Mouse (Mus musculus) stomach, embryonic 15.5 days (tissue): ENCODE data around the gene Ubap2l. TPM values are rescaled to one million over a fixed set of nuclear protein-coding genes. Genes with fewer than 3 reads are reported as not detected.

Experiments
- ATAC-seq: fragments of 200-750 bp; cut with Nextera tagmentation; 2 replicates; pipeline ENCODE4 v1.8.0; 2017; ENCODE audit warnings: low read depth, moderate number of reproducible peaks, moderate TSS enrichment; ENCODE audit not compliant: insufficient read depth, low FRiP score
- H3K27ac ChIP-seq: fragments of 300-500 bp; sonication (generic); 2 replicates; pipeline ENCODE4 v1.5.1; 2015; ENCODE audit warnings: mild to moderate bottlenecking, inconsistent platforms
- H3K27me3 ChIP-seq: fragments of 300-500 bp; sonication (generic); replicated peaks from 2 replicates; pipeline ENCODE4 v1.6.1; 2015; ENCODE audit warnings: inconsistent platforms
- H3K36me3 ChIP-seq: fragments of 300-500 bp; sonication (generic); 2 replicates; pipeline ENCODE4 v1.6.1; 2015; ENCODE audit warnings: inconsistent platforms
- H3K4me1 ChIP-seq: fragments of 300-500 bp; sonication (generic); 2 replicates; pipeline ENCODE4 v1.6.1; 2015; ENCODE audit warnings: inconsistent platforms
- H3K4me2 ChIP-seq: fragments of 300-500 bp; sonication (generic); 2 replicates; pipeline ENCODE4 v1.6.1; 2015; ENCODE audit warnings: mild to moderate bottlenecking, inconsistent platforms
- H3K4me3 ChIP-seq: fragments of 300-500 bp; sonication (generic); replicated peaks from 2 replicates; pipeline ENCODE4 v1.5.1; 2015; ENCODE audit warnings: inconsistent platforms
- H3K9ac ChIP-seq: fragments of 300-500 bp; sonication (generic); 2 replicates; pipeline ENCODE4 v1.6.1; 2015; ENCODE audit warnings: inconsistent platforms
- H3K9me3 ChIP-seq: fragments of 300-500 bp; sonication (generic); 2 replicates; pipeline ENCODE4 v1.6.1; 2016; ENCODE audit warnings: inconsistent platforms
- WGBS: fragments of 180-500 bp; shearing (Covaris S2); methylation state at CpG from one replicate; pipeline ENCODE4 v1.1.7; 2015; 5-methylcytosine and 5-hydroxymethylcytosine counted together
- polyA plus RNA-seq: library from polyadenylated mRNA; unstranded; fragments of >200 nt; fragmentation: Nextera tagmentation; extraction: Ambion mirVana; gene quantifications from 2 replicates; pipeline ENCODE4 v1.2.1, GENCODE M21; 2015

Gene Ubap2l
- polyA plus RNA-seq = 170 and 189 TPM in 2 replicates

- Histone ChIP-seq H3K4me1 (0 out of 2 replicates have a peak, but pooled peaks cover 4% of the 10 kb centered on the region), H3K4me3 (peak within 1 kb of the TSS; percentile 86), H3K36me3 (peaks cover 6% of the 10 kb centered on the region), H3K9me3 (no peaks in the 10 kb centered on the region), H3K4me2 (peak within 1 kb of the TSS; percentile 57), H3K9ac (peak within 1 kb of the TSS; percentile 91), H3K27me3 (no peaks in the 10 kb centered on the region), H3K27ac (peak within 1 kb of the TSS; percentile 98)
- under 1% methylated on average over 67 of the region's 81 CpGs for WGBS
- ATAC-seq = peak; percentile 89
Observed at GRCm38 (mm10) chr3:90052351-90053241, at the start of gene Ubap2l. Gene Ubap2l (minus strand): TSS chr3:90052628.

GRCm38 (mm10) chr3:90101673-90102072 lies 49.2 kb upstream of the Ubap2l start:
- Histone ChIP-seq H3K4me1 (no peaks in the 10 kb centered on the region), H3K4me3 (no peak overlapping the region), H3K36me3 (peaks cover 27% of the 10 kb centered on the region), H3K9me3 (no peaks in the 10 kb centered on the region), H3K27me3 (no peaks in the 10 kb centered on the region), H3K27ac (no peak overlapping the region), H3K9ac (no peak overlapping the region), H3K4me2 (no peak overlapping the region)
- 85% methylated on average over 2 of the region's 2 CpGs for WGBS
- no peak for ATAC-seq

DNA sequence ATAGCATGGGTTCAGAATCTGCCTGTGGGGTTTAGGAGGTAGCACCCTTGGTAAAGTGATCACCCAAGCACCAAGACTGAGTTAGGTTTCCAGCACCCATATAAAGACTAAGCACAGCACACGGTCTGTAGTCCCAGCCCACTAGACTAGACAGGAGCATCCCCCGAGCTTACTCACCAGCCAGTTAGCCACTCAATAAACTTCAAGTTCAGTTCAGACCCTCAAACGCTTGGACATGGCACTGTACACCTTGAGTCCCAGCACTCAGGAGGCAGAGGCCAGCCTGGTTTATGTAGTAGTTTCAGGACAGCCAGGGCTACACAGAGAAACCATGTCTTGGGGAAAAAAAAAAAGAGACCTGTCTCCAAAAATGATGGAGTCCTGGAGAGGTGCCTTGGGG lies 48.6 kb upstream of the Ubap2l start:
- peaks cover 27% of the 10 kb centered on the region for H3K36me3 ChIP-seq

GRCm38 (mm10) chr3:90097928-90098327 lies 45.5 kb upstream of the Ubap2l start:
- no peak for ATAC-seq
- Histone ChIP-seq H3K27me3 (no peaks in the 10 kb centered on the region), H3K9me3 (no peaks in the 10 kb centered on the region), H3K4me1 (no peaks in the 10 kb centered on the region), H3K9ac (no peak overlapping the region), H3K4me2 (no peak overlapping the region), H3K27ac (no peak overlapping the region), H3K4me3 (no peak overlapping the region), H3K36me3 (peaks cover 32% of the 10 kb centered on the region)
- WGBS = 86% methylated on average over 5 of the region's 5 CpGs

More for the DNA sequence above, 48.6 kb upstream of the Ubap2l start:
- Histone ChIP-seq H3K9ac (no peak overlapping the region), H3K4me2 (no peak overlapping the region), H3K4me3 (no peak overlapping the region), H3K9me3 (no peaks in the 10 kb centered on the region), H3K27ac (no peak overlapping the region), H3K4me1 (no peaks in the 10 kb centered on the region), H3K27me3 (no peaks in the 10 kb centered on the region)
- WGBS = 87% methylated on average over 3 of the region's 3 CpGs
- ATAC-seq = no peak

GRCm38 (mm10) chr3:90094453-90094852 lies 42.0 kb upstream of the Ubap2l start:
- WGBS = 88% methylated on average over 3 of the region's 3 CpGs
- Histone ChIP-seq H3K27me3 (no peaks in the 10 kb centered on the region), H3K4me3 (no peak overlapping the region), H3K4me2 (no peak overlapping the region), H3K9me3 (no peaks in the 10 kb centered on the region), H3K27ac (no peak overlapping the region), H3K9ac (no peak overlapping the region), H3K4me1 (no peaks in the 10 kb centered on the region), H3K36me3 (peaks cover 47% of the 10 kb centered on the region)
- ATAC-seq = no peak

- no peak overlapping the region for H3K27ac ChIP-seq
- H3K4me3 ChIP-seq = no peak overlapping the region
- ATAC-seq = no peak
- H3K9me3 ChIP-seq = no peaks in the 10 kb centered on the region
- H3K9ac ChIP-seq = no peak overlapping the region
- no peaks in the 10 kb centered on the region for H3K4me1 ChIP-seq
- WGBS = 71% methylated on average over 6 of the region's 6 CpGs
- no peak overlapping the region for H3K4me2 ChIP-seq
- no peaks in the 10 kb centered on the region for H3K27me3 ChIP-seq
- peaks cover 55% of the 10 kb centered on the region for H3K36me3 ChIP-seq
Observed at GRCm38 (mm10) chr3:90090892-90091291, 38.5 kb upstream of the Ubap2l start.

- peaks cover 19% of the 10 kb centered on the region for H3K4me1 ChIP-seq
- 93% methylated on average over 2 of the region's 2 CpGs for WGBS
- H3K9me3 ChIP-seq = no peaks in the 10 kb centered on the region
- H3K27me3 ChIP-seq = no peaks in the 10 kb centered on the region
- H3K27ac ChIP-seq = no peak overlapping the region
- ATAC-seq = no peak
- no peak overlapping the region for H3K9ac ChIP-seq
- no peak overlapping the region for H3K4me2 ChIP-seq
- H3K36me3 ChIP-seq = peaks cover 54% of the 10 kb centered on the region
- no peak overlapping the region for H3K4me3 ChIP-seq
Observed at GRCm38 (mm10) chr3:90088617-90089016, 36.2 kb upstream of the Ubap2l start.

GRCm38 (mm10) chr3:90086068-90086467 lies 33.6 kb upstream of the Ubap2l start:
- Histone ChIP-seq H3K4me1 (peaks cover 44% of the 10 kb centered on the region), H3K4me3 (no peak overlapping the region), H3K27me3 (no peaks in the 10 kb centered on the region), H3K4me2 (no peak overlapping the region), H3K9ac (no peak overlapping the region), H3K36me3 (peaks cover 38% of the 10 kb centered on the region), H3K27ac (no peak overlapping the region), H3K9me3 (no peaks in the 10 kb centered on the region)
- WGBS = 81% methylated on average over 5 of the region's 5 CpGs
- no peak for ATAC-seq

DNA sequence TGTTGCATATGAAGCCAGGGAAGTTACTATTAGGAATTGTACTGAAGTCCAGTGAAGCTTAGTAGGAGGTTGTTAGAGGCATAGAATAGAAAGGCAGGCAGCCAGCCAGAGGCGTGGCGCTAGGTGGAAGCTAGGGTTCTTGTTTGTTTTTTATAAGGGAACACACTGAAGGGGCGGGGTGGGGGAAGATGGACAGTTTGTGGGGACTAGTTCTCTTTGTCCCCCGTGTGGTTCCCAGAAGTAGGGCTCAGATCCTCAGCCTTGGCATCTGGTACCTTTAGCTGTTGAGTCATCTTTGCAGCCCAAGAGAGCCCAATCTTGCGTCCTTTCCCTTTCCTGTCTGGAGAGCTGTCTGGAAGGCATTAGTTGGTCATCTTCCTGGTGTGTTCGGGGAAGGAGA lies 32.9 kb upstream of the Ubap2l start:
- Histone ChIP-seq H3K27me3 (no peaks in the 10 kb centered on the region), H3K9me3 (no peaks in the 10 kb centered on the region), H3K4me1 (peaks cover 47% of the 10 kb centered on the region), H3K4me2 (no peak overlapping the region; the same call in 1 of the 2 replicates), H3K27ac (peak overlapping the region; percentile 77; the same call in 1 of the 2 replicates), H3K4me3 (no peak overlapping the region), H3K9ac (no peak overlapping the region), H3K36me3 (peaks cover 30% of the 10 kb centered on the region)
- 69% methylated on average over 6 of the region's 6 CpGs for WGBS
- no peak for ATAC-seq

- WGBS = 60% methylated on average over 4 of the region's 4 CpGs
- Histone ChIP-seq H3K4me2 (no peak overlapping the region; the same call in 1 of the 2 replicates), H3K9me3 (no peaks in the 10 kb centered on the region), H3K9ac (no peak overlapping the region), H3K27ac (peak overlapping the region; percentile 77; the same call in 1 of the 2 replicates), H3K36me3 (peaks cover 25% of the 10 kb centered on the region), H3K4me3 (no peak overlapping the region), H3K27me3 (no peaks in the 10 kb centered on the region), H3K4me1 (peaks cover 47% of the 10 kb centered on the region)
- ATAC-seq = no peak
Observed at GRCm38 (mm10) chr3:90084790-90085189, 32.4 kb upstream of the Ubap2l start.

GRCm38 (mm10) chr3:90083698-90084324 lies 31.4 kb upstream of the Ubap2l start:
- no peak for ATAC-seq
- WGBS = 33% methylated on average over 3 of the region's 3 CpGs
- H3K36me3 ChIP-seq = peaks cover 18% of the 10 kb centered on the region
- H3K4me3 ChIP-seq = no peak overlapping the region
- no peaks in the 10 kb centered on the region for H3K9me3 ChIP-seq
- peak overlapping the region; percentile 77 for H3K27ac ChIP-seq
- peak overlapping the region; percentile 74 for H3K4me2 ChIP-seq
- no peak overlapping the region for H3K9ac ChIP-seq
- peaks cover 50% of the 10 kb centered on the region for H3K4me1 ChIP-seq
- H3K27me3 ChIP-seq = no peaks in the 10 kb centered on the region

GRCm38 (mm10) chr3:90083034-90083433 lies 30.6 kb upstream of the Ubap2l start:
- Histone ChIP-seq H3K27me3 (no peaks in the 10 kb centered on the region), H3K4me3 (peak overlapping the region; percentile 3; the same call in 1 of the 2 replicates), H3K27ac (peak overlapping the region; percentile 77), H3K36me3 (peaks cover 10% of the 10 kb centered on the region), H3K4me2 (peak overlapping the region; percentile 74), H3K9me3 (no peaks in the 10 kb centered on the region), H3K9ac (no peak overlapping the region), H3K4me1 (peaks cover 52% of the 10 kb centered on the region)
- 39% methylated on average over 5 of the region's 5 CpGs for WGBS
- no peak; the same call in 1 of the 2 replicates for ATAC-seq
